7 mouse cellular contexts compared by ENCODE assay signal in genomic region chr1:178146513-178146912, GRCm38 (mm10). TPM values are rescaled to one million over a fixed set of nuclear protein-coding genes. Genes with fewer than 3 reads are reported as not detected.
A peak's percentile ranks its signal among the peaks of the same experiment; 100 is the strongest.
DNase-seq lines count a peak whose midpoint lies in the region; ATAC-seq lines count a peak whose summit lies in the region.
"Not testable (repeated sequence)": the region's sequence is repeated elsewhere in the genome, so short reads cannot be mapped to it uniquely, and the experiment has no call there.

No protein-coding gene starts in this region.

- not testable (repeated sequence) for H3K4me1 ChIP-seq in intestine, embryonic 14.5 days (replicated peaks; ENCODE audit: control insufficient read depth, insufficient read depth, low read length)

- not testable (repeated sequence) for H3K9me3 ChIP-seq in intestine, embryonic 14.5 days (ENCODE audit: control insufficient read depth, low read length)

- H3K9ac ChIP-seq in intestine, embryonic 14.5 days (ENCODE audit: low read length) = not testable (repeated sequence)

- H3K27me3 ChIP-seq in intestine, embryonic 14.5 days (replicated peaks; ENCODE audit: control insufficient read depth, insufficient read depth, low read length) = not testable (repeated sequence)

- peak; percentile 53 for DNase-seq in MN1 (ENCODE audit: low spot score)
- DNase-seq in cerebellum, adult 9-11 months = peak; percentile 26
- DNase-seq in frontal cortex, adult 2 months (ENCODE audit: extremely low spot score in 1 of 2, low spot score in 1 of 2) = peak; percentile 3 to 65
- DNase-seq in intestine, embryonic 14.5 days (ENCODE audit: low spot score) = not testable (repeated sequence)
- DNase-seq in layer of hippocampus, adult 9-11 months = peak; percentile 6
- peak; percentile 33 for DNase-seq in lung, postnatal 10 days
- DNase-seq in ovary, postnatal 14 days (ENCODE audit: low spot score) = peak; percentile 22

- WGBS in intestine, embryonic 14.5 days = 11% methylated on average over 2 of the region's 2 CpGs

- 0 out of 2 replicates have a peak, but pooled peaks have one; percentile 55 for ATAC-seq in intestine, embryonic 14.5 days (replicated peaks; ENCODE audit: low FRiP score, low TSS enrichment, low read depth)

- H3K36me3 ChIP-seq in intestine, embryonic 14.5 days (ENCODE audit: control insufficient read depth, insufficient read depth, low read length) = not testable (repeated sequence)

- not testable (repeated sequence) for H3K4me2 ChIP-seq in intestine, embryonic 14.5 days (ENCODE audit: low read length)

- H3K4me3 ChIP-seq in intestine, embryonic 14.5 days (ENCODE audit: low read depth, low read length) = not testable (repeated sequence)

- H3K27ac ChIP-seq in intestine, embryonic 14.5 days (ENCODE audit: low read depth) = not testable (repeated sequence)

RNA-seq across cellular contexts. Expression of gene Desi2, which starts 40.7 kb away (rescaled TPM):
- 13.4 and 15.0 TPM in 2 replicates for polyA plus RNA-seq in frontal cortex, adult 2 months (2012; rRNA removed)
- polyA plus RNA-seq in intestine, embryonic 14.5 days (2014; fragmentation: Nextera tagmentation; extraction: Ambion mirVana) = 18.6 and 23.4 TPM in 2 replicates
